Mouse (Mus musculus): ENCODE results near the gene Cfhr1. TPM values are rescaled to one million over a fixed set of nuclear protein-coding genes. Genes with fewer than 3 reads are reported as not detected.

Gene Cfhr1
- total RNA-seq (2021): 1 to 10 TPM in 1 of 2 experiments, not detected in 1; 3.1 TPM
- long read RNA-seq, experiment 1, partial matches to known transcripts: 0 of 3 reads
- long read RNA-seq, experiment 1, other reads (novel, unspliced or antisense): 0 of 3 reads
- long read RNA-seq, experiment 2: 0 reads

DNA sequence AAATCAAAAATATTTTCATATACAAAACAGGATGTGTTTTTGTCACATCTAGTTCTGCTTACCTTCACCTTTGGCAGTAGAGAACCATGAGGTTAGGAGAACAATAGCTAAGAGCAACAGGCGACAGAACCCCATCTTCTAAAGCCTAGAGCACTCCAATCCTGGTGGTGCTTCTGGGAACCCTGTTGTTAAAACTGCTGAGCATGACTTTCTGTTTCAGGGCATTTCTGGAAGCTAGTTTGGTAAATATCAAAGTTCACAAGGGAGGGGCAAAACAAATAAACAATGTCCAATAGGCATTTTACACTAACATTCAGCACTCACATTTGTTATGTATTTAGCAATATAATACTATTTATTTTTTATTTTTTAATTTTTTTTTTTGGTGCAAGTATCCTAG, at the start of gene Cfhr1:
Cfhr1 (minus strand) TSS at position 249 of the 400 bp plus-strand sequence.
- DNase-seq (ENCODE audit: low spot score in 2 of 2): no peak

DNA sequence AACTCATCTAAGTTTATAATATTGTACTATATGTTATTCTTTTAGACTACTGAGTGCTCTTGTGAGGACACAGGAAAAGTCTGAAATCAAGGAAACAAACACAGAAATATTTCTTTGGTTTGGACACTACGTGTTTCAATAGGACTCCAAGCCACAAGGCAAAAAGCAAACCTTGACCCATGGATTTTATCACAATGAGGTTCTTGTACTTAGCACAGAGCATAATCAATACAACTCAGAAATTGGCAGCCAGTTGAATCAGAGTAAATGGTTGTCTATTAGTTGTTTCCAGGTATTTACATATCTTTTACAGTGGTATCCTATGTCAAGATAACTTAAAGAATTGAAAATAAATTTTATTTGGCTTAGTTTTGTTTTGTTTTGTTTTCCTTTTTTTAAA, 8.8 kb downstream of the Cfhr1 start:
- DNase-seq (ENCODE audit: low spot score in 2 of 2): no peak

DNA sequence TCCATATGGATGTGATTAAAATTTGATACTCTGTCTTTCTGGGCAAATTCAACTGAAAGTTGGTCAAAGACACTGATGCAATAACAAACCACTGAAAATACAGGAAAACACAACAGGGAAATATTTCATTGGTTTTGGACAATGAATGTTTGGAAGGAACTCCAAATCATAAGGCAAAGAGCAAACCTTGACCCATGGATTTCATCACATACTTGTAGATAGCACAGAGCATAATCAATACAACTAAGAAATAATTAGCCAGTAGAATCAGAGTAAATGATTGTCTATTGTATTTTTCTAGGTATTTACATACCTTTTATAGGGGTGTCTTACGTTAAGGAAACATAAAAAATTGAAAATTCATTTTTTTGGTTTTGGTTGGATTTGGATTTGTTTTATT, 11.5 kb downstream of the Cfhr1 start:
- no peak for DNase-seq (ENCODE audit: low spot score in 2 of 2)

DNA sequence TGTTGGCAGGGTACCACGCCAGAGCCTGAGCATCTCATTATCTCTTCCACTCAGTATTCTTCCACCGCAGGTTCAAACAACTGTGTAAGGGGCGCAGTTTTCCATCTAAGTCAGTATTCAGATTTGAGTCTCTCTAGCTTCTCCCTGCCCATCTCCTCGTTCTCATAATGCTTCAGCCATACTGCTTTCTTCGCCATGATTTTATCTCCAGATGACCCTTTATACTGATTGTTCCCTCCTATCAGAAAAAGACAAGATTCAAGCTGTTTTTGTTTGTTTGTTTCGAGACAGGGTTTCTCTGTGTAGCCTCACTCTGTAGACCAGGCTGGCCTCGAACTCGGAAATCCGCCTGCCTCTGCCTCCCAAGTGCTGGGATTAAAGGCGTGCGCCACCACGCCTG, 45.5 kb downstream of the Cfhr1 start:
- no peak for DNase-seq (ENCODE audit: low spot score in 2 of 2)

DNA sequence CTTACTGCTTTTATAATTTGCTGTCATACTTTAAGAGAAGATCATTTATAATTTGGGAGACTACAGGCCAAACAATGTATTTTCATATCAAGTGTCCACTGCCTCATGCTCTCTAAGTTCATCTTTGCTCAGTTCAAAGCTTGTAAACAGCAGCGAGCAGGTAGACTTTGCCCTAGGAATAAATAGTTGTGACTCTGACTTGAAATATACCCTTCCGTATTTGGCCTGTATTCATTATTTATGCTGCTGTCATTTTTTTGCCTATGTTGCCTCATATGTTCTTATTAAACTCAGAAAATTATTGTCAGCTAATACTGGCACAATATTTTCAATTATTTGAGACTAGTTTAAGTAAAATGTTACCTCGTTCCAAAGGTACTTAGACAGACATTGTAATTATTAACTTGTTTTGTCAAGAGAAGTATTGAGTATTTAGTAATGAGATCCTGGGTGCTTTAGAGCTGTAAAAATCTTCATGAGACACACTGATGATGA, 58.8 kb downstream of the Cfhr1 start, which contains the start of gene F13b:
F13b (plus strand) TSS at position 445 of the 495 bp plus-strand sequence.
- DNase-seq (ENCODE audit: low spot score in 2 of 2): no peak

DNA sequence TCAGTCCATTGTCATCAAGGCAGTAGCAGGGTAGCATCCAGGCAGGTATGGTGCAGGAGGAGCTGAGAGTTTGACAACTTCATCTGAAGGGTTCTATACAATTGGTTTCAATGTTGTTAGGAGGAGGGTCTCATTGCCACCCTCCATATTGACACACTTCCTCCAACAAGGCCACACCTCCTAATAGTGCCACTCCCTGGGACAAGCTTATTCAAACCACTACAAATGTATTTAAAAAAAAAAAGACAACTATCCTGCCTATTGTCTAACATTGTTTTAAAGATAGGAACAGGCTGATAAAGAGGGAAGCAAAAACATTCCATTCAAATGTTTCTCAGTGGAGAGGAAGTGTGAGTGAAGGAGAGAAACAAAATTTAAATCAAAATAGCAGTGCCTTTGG, 60.3 kb downstream of the Cfhr1 start:
- no peak for DNase-seq (ENCODE audit: low spot score in 2 of 2)

Other genes starting within 250 kb of the Cfhr1 start
- under 1 TPM; 0.14 to 0.20 TPM for gene Crb1, start 183.2 kb downstream of the Cfhr1 start, total RNA-seq (2021)
- gene Zbtb41, start 138.0 kb downstream of the Cfhr1 start, total RNA-seq (2021): 10 to 100 TPM; 31.0 to 38.6 TPM
- gene Aspm, start 105.5 kb downstream of the Cfhr1 start, total RNA-seq (2021): 10 to 100 TPM; 14.1 to 15.1 TPM
- 10 to 100 TPM in 1 of 2 experiments, 1 to 10 TPM in 1; 2.8 to 15.7 TPM for gene F13b, start 58.6 kb downstream of the Cfhr1 start, total RNA-seq (2021)
- gene Gm4788, start 221.0 kb upstream of the Cfhr1 start, total RNA-seq (2021): 1 to 10 TPM in 1 of 2 experiments, under 1 TPM in 1; 0.36 to 2.2 TPM

Measured in adrenal gland, postnatal 4 days (tissue).